Mouse (Mus musculus) thymus, adult 2 months (tissue): ENCODE measurements around the gene Phlda1.

Source experiments
- CTCF ChIP-seq: fragments of 200-500 bp; IDR thresholded peaks from 2 replicates; pipeline ENCODE4 v1.5.1; 2012; ENCODE audit warnings: mild to moderate bottlenecking, control low read depth, low read length, moderate library complexity, borderline replicate concordance; ENCODE audit not compliant: control insufficient read depth, poor library complexity, insufficient read depth; ENCODE audit errors: extremely low read depth
- POLR2A ChIP-seq: fragments of 200-500 bp; IDR thresholded peaks from 2 replicates; pipeline ENCODE4 v1.6.1; 2012; ENCODE audit warnings: mild to moderate bottlenecking, low read length, control low read depth, moderate library complexity; ENCODE audit not compliant: control insufficient read depth, poor library complexity, insufficient read depth; ENCODE audit errors: extremely low read depth

DNA sequence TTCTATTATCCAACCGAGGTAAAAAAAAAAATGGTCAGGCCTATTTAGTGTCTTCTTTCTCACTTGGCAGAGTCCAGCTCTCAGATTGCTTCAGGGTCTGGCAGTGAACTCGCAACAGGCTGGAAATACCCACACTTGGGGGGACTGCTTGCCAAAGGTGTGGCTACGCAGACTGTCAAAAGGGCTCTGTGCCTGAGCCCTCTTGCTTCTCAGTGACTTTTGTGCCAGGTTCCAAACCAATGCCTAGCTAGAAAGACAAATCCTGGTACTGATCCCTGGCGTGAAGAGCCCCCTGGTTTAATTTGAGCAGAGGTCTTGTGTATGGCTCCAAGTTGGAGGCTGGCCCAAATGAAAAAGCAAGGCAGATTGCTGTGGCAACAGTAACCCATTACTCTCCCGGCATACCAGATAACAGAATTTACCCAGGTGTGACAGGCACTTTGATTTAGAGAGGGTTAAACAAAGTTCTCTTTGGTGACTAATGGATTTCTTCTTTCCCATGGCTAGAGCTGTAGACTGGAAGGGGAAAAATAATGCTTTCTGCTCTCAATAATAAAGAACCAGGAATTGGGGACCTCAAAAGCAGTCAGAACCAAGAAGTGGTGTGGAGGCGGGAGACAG is 44.1 kb downstream of the Phlda1 start:
- TF ChIP-seq POLR2A (no peak), CTCF (no peak)
